Mouse (Mus musculus) ES-Bruce4 (cell line): ENCODE data around the gene Bcl2. TPM values are rescaled to one million over a fixed set of nuclear protein-coding genes. Genes with fewer than 3 reads are reported as not detected.

ENCODE experiments used
- H3K27ac ChIP-seq: 2 replicates; pipeline ENCODE4 v1.5.1; 2012; ENCODE audit warnings: low read length, inconsistent platforms; ENCODE audit not compliant: insufficient read depth
- H3K27me3 ChIP-seq: 2 replicates; pipeline ENCODE4 v1.6.1; 2012; ENCODE audit warnings: mild to moderate bottlenecking, low read length, inconsistent platforms; ENCODE audit not compliant: control insufficient read depth, poor library complexity, insufficient read depth, severe bottlenecking
- H3K36me3 ChIP-seq: 2 replicates; pipeline ENCODE4 v1.6.1; 2012; ENCODE audit warnings: inconsistent platforms, mild to moderate bottlenecking, low read length, moderate library complexity; ENCODE audit not compliant: control insufficient read depth, poor library complexity, insufficient read depth, severe bottlenecking
- H3K4me1 ChIP-seq: one replicate; pipeline ENCODE4 v1.8.1; 2011; ENCODE audit warnings: low read length; ENCODE audit not compliant: control insufficient read depth, insufficient read depth
- H3K4me3 ChIP-seq: 2 replicates; pipeline ENCODE4 v1.5.1; 2011; ENCODE audit warnings: low read depth, mild to moderate bottlenecking, low read length
- H3K9ac ChIP-seq: 2 replicates; pipeline ENCODE4 v1.6.1; 2012; ENCODE audit warnings: low read depth, mild to moderate bottlenecking, inconsistent platforms; ENCODE audit not compliant: poor library complexity, severe bottlenecking
- H3K9me3 ChIP-seq: replicated peaks from 2 replicates; pipeline ENCODE4 v1.6.1; 2012; ENCODE audit warnings: mild to moderate bottlenecking, low read length, inconsistent platforms; ENCODE audit not compliant: control insufficient read depth, poor library complexity, insufficient read depth, severe bottlenecking
- CTCF ChIP-seq: IDR thresholded peaks from one replicate; pipeline ENCODE4 v1.8.1; 2011; ENCODE audit warnings: low read depth, low read length
- EP300 ChIP-seq: IDR thresholded peaks from 2 replicates; pipeline ENCODE4 v1.6.1; 2011; ENCODE audit warnings: low read depth, low read length; ENCODE audit not compliant: insufficient read depth
- POLR2A ChIP-seq: IDR thresholded peaks from one replicate; pipeline ENCODE4 v1.8.1; 2011; ENCODE audit warnings: low read length; ENCODE audit not compliant: insufficient read depth
- polyA plus RNA-seq: library from polyadenylated mRNA; stranded (reverse); fragments of >200 nt; gene quantifications from 2 replicates; pipeline ENCODE4 v1.2.4, GENCODE M21; 2011; ENCODE audit warnings: low read depth; ENCODE audit not compliant: missing spikeins, insufficient read depth, insufficient read length

Gene Bcl2
- polyA plus RNA-seq, 1 experiment, result 3.0 TPM

DNA sequence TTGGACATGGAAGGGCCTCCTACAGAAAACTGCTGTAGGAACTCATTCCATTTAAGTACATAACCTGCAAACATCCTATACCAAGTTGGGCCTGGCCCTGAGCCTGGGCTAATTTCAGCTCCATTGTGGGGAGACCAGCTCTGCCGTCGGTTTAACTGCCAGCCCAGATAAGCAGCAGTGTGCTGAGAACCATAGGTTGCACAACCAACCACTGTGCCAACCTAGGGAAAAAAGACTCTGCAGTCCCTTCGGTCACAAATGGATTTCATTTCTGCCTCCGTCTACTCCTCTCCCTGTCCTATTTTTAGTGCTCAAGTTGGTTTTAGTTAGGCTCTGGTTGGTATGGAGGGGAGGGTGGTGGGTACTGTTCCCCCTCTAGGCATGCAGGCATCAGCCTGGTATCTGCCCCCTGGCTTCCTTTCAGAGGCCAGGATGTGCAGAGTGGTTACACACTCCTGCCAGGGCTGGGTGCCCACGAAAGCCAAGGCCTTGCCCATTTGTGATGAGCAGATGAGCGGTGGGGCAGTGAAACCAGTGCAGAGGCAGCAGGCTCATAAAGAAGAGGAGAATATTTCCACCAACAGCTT is 196.4 kb downstream of the Bcl2 start:
- Histone ChIP-seq H3K9ac (no peak overlapping the region), H3K4me3 (no peak overlapping the region), H3K36me3 (no peaks in the 10 kb centered on the region), H3K27me3 (no peaks in the 10 kb centered on the region), H3K4me1 (no peaks in the 10 kb centered on the region), H3K27ac (no peak overlapping the region), H3K9me3 (no peaks in the 10 kb centered on the region)
- TF ChIP-seq POLR2A (no peak), EP300 (no peak), CTCF (no peak)

DNA sequence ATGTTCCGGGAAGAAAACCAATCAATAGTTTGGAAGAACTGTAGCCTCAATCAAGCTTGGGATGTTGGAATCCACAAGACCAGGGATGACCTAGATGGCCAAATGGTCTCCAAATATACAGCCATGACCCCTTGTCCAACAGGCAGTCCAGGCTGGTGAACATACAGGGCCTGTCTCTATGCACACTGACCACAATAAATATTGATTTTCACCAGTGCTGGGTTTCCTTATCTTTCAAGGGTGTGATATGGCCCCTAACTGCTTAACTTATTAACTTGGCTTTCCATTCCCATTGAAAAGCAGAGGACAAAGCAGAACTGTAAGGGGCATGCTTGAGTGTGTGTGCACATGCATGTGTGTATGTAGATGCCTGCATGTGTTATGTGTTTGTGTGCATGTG is 197.0 kb downstream of the Bcl2 start:
- Histone ChIP-seq H3K9me3 (no peaks in the 10 kb centered on the region), H3K9ac (no peak overlapping the region), H3K4me3 (no peak overlapping the region), H3K27me3 (no peaks in the 10 kb centered on the region), H3K4me1 (no peaks in the 10 kb centered on the region), H3K27ac (no peak overlapping the region), H3K36me3 (no peaks in the 10 kb centered on the region)
- no peak for TF ChIP-seq POLR2A
- TF ChIP-seq CTCF, result no peak
- no peak for TF ChIP-seq EP300

GRCm38 (mm10) chr1:106515611-106516010 is 198.5 kb downstream of the Bcl2 start:
- Histone ChIP-seq H3K4me1 (no peaks in the 10 kb centered on the region), H3K27ac (no peak overlapping the region), H3K36me3 (no peaks in the 10 kb centered on the region), H3K27me3 (no peaks in the 10 kb centered on the region), H3K9ac (no peak overlapping the region), H3K4me3 (no peak overlapping the region), H3K9me3 (no peaks in the 10 kb centered on the region)
- TF ChIP-seq EP300 (no peak), CTCF (no peak)

DNA sequence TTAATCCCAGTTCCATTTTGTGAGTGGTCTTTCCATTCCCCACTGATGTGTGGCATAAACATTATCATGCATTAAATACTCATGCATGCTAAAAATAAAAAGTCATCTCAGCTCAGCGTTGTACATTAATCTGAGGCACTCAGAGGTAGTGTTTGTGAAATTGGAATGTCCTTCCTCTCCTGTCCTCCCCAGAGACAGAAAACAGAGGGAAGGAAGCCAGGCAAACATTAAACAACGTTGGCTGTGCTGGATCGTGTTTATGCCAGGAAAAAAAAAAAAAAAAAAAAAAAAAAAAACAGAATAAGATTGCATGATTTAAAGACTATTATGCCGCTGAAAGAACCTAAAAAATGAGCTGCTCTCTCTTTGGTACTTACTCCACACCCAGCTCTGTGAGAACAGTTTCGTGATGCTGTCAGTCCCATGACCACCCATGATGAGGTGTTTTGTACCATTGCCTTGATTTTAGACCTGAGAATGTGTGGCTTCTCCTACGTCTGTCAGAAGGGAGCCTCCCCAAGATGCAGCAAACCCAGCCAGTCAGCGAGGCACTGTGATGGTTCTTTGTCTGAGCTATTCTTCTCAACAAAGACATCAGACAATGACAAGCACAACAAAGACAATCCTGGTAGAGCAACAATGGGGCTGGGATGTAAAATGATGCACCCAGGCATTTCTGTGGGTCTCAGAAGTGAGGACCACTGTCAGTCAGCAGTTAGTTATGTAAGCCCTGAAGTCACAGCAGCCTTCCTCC is 200.0 kb downstream of the Bcl2 start:
- no peaks in the 10 kb centered on the region for H3K36me3 ChIP-seq
- no peaks in the 10 kb centered on the region for H3K9me3 ChIP-seq
- no peak overlapping the region for H3K4me3 ChIP-seq
- H3K27me3 ChIP-seq, result no peaks in the 10 kb centered on the region
- no peaks in the 10 kb centered on the region for H3K4me1 ChIP-seq
- TF ChIP-seq EP300, result no peak
- no peak for TF ChIP-seq POLR2A
- TF ChIP-seq CTCF, result no peak
- H3K9ac ChIP-seq, result no peak overlapping the region
- no peak overlapping the region for H3K27ac ChIP-seq

GRCm38 (mm10) chr1:106513481-106513880 is 200.6 kb downstream of the Bcl2 start:
- Histone ChIP-seq H3K9ac (no peak overlapping the region), H3K4me1 (no peaks in the 10 kb centered on the region), H3K4me3 (no peak overlapping the region), H3K9me3 (no peaks in the 10 kb centered on the region), H3K36me3 (no peaks in the 10 kb centered on the region), H3K27ac (no peak overlapping the region), H3K27me3 (no peaks in the 10 kb centered on the region)
- TF ChIP-seq POLR2A, result no peak
- no peak for TF ChIP-seq EP300
- TF ChIP-seq CTCF, result no peak

GRCm38 (mm10) chr1:106511593-106511992 is 202.5 kb downstream of the Bcl2 start:
- Histone ChIP-seq H3K9ac (no peak overlapping the region), H3K36me3 (no peaks in the 10 kb centered on the region), H3K27me3 (no peaks in the 10 kb centered on the region), H3K4me1 (no peaks in the 10 kb centered on the region), H3K4me3 (no peak overlapping the region), H3K9me3 (no peaks in the 10 kb centered on the region), H3K27ac (no peak overlapping the region)
- TF ChIP-seq CTCF (peak; percentile 89), EP300 (no peak)
